Mouse (Mus musculus): ENCODE results near the gene Macf1.

DNA sequence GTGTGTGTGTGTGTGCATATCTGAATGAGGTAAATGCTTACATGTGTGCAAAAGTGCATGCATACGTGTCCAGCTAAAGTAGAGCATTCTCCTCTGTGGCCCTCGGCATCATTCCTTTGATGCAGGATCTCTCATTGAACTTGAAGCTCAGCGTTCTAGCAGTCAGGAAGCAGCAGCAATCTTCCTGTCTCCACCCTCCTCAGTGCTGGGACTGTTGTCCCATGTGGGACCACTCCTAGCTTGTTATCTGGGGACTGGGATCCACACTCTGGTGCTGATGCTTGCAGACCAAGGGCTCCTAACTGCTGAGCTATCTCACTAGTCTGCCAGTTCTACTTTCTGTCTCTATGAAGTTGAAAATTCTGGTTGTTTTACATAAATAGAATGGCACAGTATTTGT, 52.5 kb downstream of the Macf1 start:
- TF ChIP-seq POLR2A (IDR thresholded peaks at IDR 0.05; ENCODE audit: insufficient read depth, low read length) (no peak), CTCF (IDR thresholded peaks at IDR 0.05; ENCODE audit: low read depth, low read length) (no peak)

Data from ES-Bruce4 (cell line).